Mouse (Mus musculus) forebrain, postnatal 0 days (tissue): ENCODE results near the gene Auts2. TPM values are rescaled to one million over a fixed set of nuclear protein-coding genes. Genes with fewer than 3 reads are reported as not detected.
A peak's percentile ranks its signal among the peaks of the same experiment; 100 is the strongest.

Experiments used
- ATAC-seq: fragments of 200-750 bp; cut with Nextera tagmentation; 2 replicates; pipeline ENCODE4 v1.8.0; 2017; ENCODE audit warnings: mild to moderate bottlenecking, moderate library complexity
- DNase-seq: peaks from one replicate; pipeline ENCODE4 v3.0.0-alpha.2; 2015
- H3K27ac ChIP-seq: fragments of 300-500 bp; sonication (generic); 2 replicates; pipeline ENCODE4 v1.5.1; 2014; ENCODE audit warnings: low read depth, mild to moderate bottlenecking, antibody characterized with exemption, low read length, moderate library complexity, mixed read lengths
- H3K27me3 ChIP-seq: fragments of 300-500 bp; sonication (generic); 2 replicates; pipeline ENCODE4 v1.6.1; 2014; ENCODE audit warnings: mild to moderate bottlenecking, low read length, mixed read lengths; ENCODE audit not compliant: insufficient read depth
- H3K36me3 ChIP-seq: fragments of 300-500 bp; sonication (generic); 2 replicates; pipeline ENCODE4 v1.6.1; 2014; ENCODE audit warnings: mild to moderate bottlenecking, moderate library complexity; ENCODE audit not compliant: insufficient read depth
- H3K4me1 ChIP-seq: fragments of 300-500 bp; sonication (generic); 2 replicates; pipeline ENCODE4 v1.6.1; 2014; ENCODE audit warnings: antibody characterized with exemption; ENCODE audit not compliant: insufficient read depth
- H3K4me2 ChIP-seq: fragments of 300-500 bp; sonication (generic); 2 replicates; pipeline ENCODE4 v1.6.1; 2014; ENCODE audit warnings: low read depth, mild to moderate bottlenecking, moderate library complexity
- H3K4me3 ChIP-seq: fragments of 300-500 bp; sonication (generic); 2 replicates; pipeline ENCODE4 v1.5.1; 2014; ENCODE audit warnings: low read depth, low read length, mixed read lengths
- H3K9ac ChIP-seq: fragments of 300-500 bp; sonication (generic); 2 replicates; pipeline ENCODE4 v1.6.1; 2014; ENCODE audit warnings: mild to moderate bottlenecking
- H3K9me3 ChIP-seq: fragments of 300-500 bp; sonication (generic); 2 replicates; pipeline ENCODE4 v1.6.1; 2016; ENCODE audit warnings: low read length
- CTCF ChIP-seq: sonication (generic); IDR thresholded peaks from 2 replicates; pipeline ENCODE4 v1.5.1; 2016; ENCODE audit warnings: antibody characterized with exemption, control low read depth, low read depth
- WGBS: fragments of 180-500 bp; shearing (Covaris S2); extraction: QIAGEN DNeasy Blood & Tissue Kit; methylation state at CpG from one replicate; pipeline ENCODE4 v1.1.7; 2014; 5-methylcytosine and 5-hydroxymethylcytosine counted together
- polyA plus RNA-seq: library from polyadenylated mRNA; unstranded; fragments of >200 nt; fragmentation: Nextera tagmentation; extraction: Ambion mirVana; gene quantifications from 2 replicates; pipeline ENCODE4 v1.2.1, GENCODE M21; 2015
- total RNA-seq: library from RNA; depleted of rRNA; stranded (reverse); fragments of >200 nt; gene quantifications from 2 replicates; pipeline ENCODE4 v1.2.3, GENCODE M21; 2014

Auts2 gene
- total and polyA plus RNA-seq, 2 experiments from 2014 or later: 40.9 to 66.2 TPM

GRCm38 (mm10) chr5:131798373-131798772, 744.8 kb downstream of the Auts2 start:
- Histone ChIP-seq H3K4me1 (peaks cover 38% of the 10 kb centered on the region), H3K27me3 (no peaks in the 10 kb centered on the region), H3K4me2 (no peak overlapping the region), H3K9me3 (no peaks in the 10 kb centered on the region), H3K4me3 (no peak overlapping the region), H3K27ac (no peak overlapping the region), H3K36me3 (no peaks in the 10 kb centered on the region), H3K9ac (no peak overlapping the region)
- no peak for DNase-seq
- no peak for ATAC-seq
- 47% methylated on average over 5 of the region's 5 CpGs for WGBS
- TF ChIP-seq CTCF: no peak

- DNase-seq: no peak
- H3K36me3 ChIP-seq: no peaks in the 10 kb centered on the region
- H3K9me3 ChIP-seq: no peaks in the 10 kb centered on the region
- no peak for TF ChIP-seq CTCF
- H3K4me3 ChIP-seq: no peak overlapping the region
- H3K4me2 ChIP-seq: no peak overlapping the region
- H3K9ac ChIP-seq: no peak overlapping the region
- H3K27ac ChIP-seq: no peak overlapping the region
- no peak for ATAC-seq
- peaks cover 32% of the 10 kb centered on the region for H3K4me1 ChIP-seq
- H3K27me3 ChIP-seq: no peaks in the 10 kb centered on the region
Measured at GRCm38 (mm10) chr5:131797044-131797443, 746.1 kb downstream of the Auts2 start.

- Histone ChIP-seq H3K27me3 (no peaks in the 10 kb centered on the region), H3K4me1 (peaks cover 23% of the 10 kb centered on the region), H3K36me3 (no peaks in the 10 kb centered on the region), H3K4me3 (no peak overlapping the region), H3K9ac (no peak overlapping the region), H3K9me3 (no peaks in the 10 kb centered on the region), H3K27ac (peak overlapping the region; percentile 86), H3K4me2 (peak overlapping the region; percentile 40)
- peak; percentile 68 for TF ChIP-seq CTCF
- ATAC-seq (peak; percentile 88), DNase-seq (peak; percentile 95)
- WGBS: 11% methylated on average over 18 of the region's 18 CpGs
Measured at GRCm38 (mm10) chr5:131794411-131795133, 748.6 kb downstream of the Auts2 start.

- no peak for DNase-seq
- no peak for TF ChIP-seq CTCF
- Histone ChIP-seq H3K36me3 (no peaks in the 10 kb centered on the region), H3K4me3 (no peak overlapping the region), H3K4me1 (peaks cover 7% of the 10 kb centered on the region), H3K27ac (no peak overlapping the region), H3K27me3 (no peaks in the 10 kb centered on the region), H3K9me3 (no peaks in the 10 kb centered on the region), H3K9ac (no peak overlapping the region), H3K4me2 (no peak overlapping the region)
- no peak for ATAC-seq
- 79% methylated on average over 8 of the region's 8 CpGs for WGBS
Measured at GRCm38 (mm10) chr5:131789601-131790000, 753.5 kb downstream of the Auts2 start.

- Histone ChIP-seq H3K27me3 (no peaks in the 10 kb centered on the region), H3K4me2 (no peak overlapping the region), H3K36me3 (no peaks in the 10 kb centered on the region), H3K9ac (no peak overlapping the region), H3K4me1 (no peaks in the 10 kb centered on the region; the same call in 1 of the 2 replicates), H3K27ac (no peak overlapping the region), H3K9me3 (no peaks in the 10 kb centered on the region), H3K4me3 (no peak overlapping the region)
- TF ChIP-seq CTCF: peak; percentile 27
- no peak for DNase-seq
- 7% methylated on average over 6 of the region's 6 CpGs for WGBS
- no peak for ATAC-seq
Measured at GRCm38 (mm10) chr5:131788008-131788407, 755.1 kb downstream of the Auts2 start.

GRCm38 (mm10) chr5:131783241-131783640, 759.9 kb downstream of the Auts2 start:
- H3K27ac ChIP-seq: no peak overlapping the region
- no peak overlapping the region for H3K4me2 ChIP-seq
- no peak for TF ChIP-seq CTCF
- H3K9ac ChIP-seq: no peak overlapping the region
- ATAC-seq: peak; percentile 51; the same call in 1 of the 2 replicates
- no peaks in the 10 kb centered on the region for H3K36me3 ChIP-seq
- 19% methylated on average over 3 of the region's 3 CpGs for WGBS
- H3K4me1 ChIP-seq: no peaks in the 10 kb centered on the region; the same call in 1 of the 2 replicates
- no peak overlapping the region for H3K4me3 ChIP-seq
- H3K9me3 ChIP-seq: no peaks in the 10 kb centered on the region
- H3K27me3 ChIP-seq: no peaks in the 10 kb centered on the region
- no peak for DNase-seq

GRCm38 (mm10) chr5:131781063-131781462, 762.1 kb downstream of the Auts2 start:
- TF ChIP-seq CTCF: no peak
- Histone ChIP-seq H3K4me2 (no peak overlapping the region), H3K36me3 (no peaks in the 10 kb centered on the region), H3K4me3 (no peak overlapping the region), H3K9ac (no peak overlapping the region), H3K27ac (no peak overlapping the region), H3K9me3 (no peaks in the 10 kb centered on the region), H3K4me1 (peaks cover 3% of the 10 kb centered on the region; the same call in 1 of the 2 replicates), H3K27me3 (no peaks in the 10 kb centered on the region)
- 66% methylated on average over 14 of the region's 14 CpGs for WGBS
- ATAC-seq (no peak), DNase-seq (no peak)
